Mouse (Mus musculus) brain, adult 10 weeks (tissue): ENCODE measurements around the gene Snrpf. TPM values are rescaled to one million over a fixed set of nuclear protein-coding genes. Genes with fewer than 3 reads are reported as not detected.

ENCODE experiments used
- polyA plus RNA-seq: library from polyadenylated mRNA; stranded (reverse); fragments of 350-450 nt; fragmentation: Illumina TruSeq; extraction: RNeasy Lipid Tissue Mini Kit (QIAGEN cat#74804); gene quantifications from one replicate; pipeline ENCODE4 v1.2.3, GENCODE M21; 2015; ENCODE audit warnings: low read depth, low replicate concordance

Snrpf gene
- polyA plus RNA-seq: 37.7 TPM

DNA sequence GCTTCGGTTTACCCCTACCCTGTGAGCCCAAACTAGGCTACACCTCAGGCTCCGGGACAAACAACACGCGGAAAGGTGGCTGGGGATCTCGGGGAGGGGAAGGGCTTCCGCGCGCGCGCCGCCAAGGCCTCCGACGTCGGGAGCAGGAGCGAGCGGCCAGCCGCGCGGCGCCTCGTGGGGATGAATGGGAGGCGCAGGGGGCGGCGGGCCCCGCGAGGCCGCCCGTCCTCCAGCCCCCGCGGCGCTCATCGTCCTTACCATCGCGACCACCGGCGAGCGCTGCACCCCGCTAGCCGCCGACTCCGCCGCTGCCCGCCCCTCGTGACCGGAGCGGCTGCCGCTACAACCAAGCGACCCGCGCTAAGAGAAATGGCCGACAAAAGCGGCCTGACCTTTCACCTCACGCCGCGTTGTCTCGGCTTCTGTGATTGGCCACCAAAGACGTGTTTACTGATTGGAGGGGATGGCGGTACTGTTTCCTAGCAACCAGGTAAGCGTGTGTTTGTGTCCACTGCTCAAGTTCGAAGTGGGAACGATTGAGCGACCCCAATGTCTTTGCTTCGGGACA, at the start of gene Snrpf:
Gene Snrpf (minus strand): TSS at position 426 of the 568 bp plus-strand sequence.

DNA sequence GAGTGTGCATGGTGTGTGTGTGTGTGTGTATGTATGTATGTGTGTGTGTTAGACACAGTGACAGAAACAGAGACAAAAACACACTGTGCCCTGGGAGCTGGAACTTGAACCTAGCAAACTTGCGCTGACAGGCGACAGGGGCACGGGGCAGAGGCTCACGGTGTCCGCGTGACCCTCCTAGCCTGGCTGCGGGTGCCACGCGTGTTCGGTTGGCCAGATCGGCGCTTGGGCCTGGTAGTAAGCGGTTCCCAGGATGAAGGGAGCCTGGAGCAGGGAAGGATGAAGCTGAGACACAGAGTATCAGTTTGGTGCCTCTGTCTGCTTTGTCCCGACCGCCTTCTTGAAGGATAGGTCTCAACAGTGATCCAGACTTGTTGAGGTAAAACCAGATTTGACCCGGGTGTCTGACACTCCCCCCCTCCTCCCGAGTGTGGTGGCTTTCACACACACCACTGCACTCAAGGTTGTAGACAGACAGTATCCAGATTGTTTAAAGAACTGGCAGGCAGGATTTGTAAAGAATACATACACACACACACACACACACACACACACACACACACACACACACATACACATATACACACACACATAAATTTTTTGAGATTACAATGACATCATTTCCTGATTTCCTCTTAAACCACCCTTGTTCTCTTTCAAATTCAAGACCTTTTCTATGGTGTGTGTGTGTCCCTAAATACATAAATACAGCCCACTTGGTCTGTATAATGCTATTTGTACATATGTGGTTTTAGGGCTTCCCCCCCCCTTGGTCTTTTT, 48.9 kb downstream of the Snrpf start, which contains the start of gene Ccdc38:
Gene Ccdc38 (plus strand): TSS at position 202 of the 780 bp plus-strand sequence.

DNA sequence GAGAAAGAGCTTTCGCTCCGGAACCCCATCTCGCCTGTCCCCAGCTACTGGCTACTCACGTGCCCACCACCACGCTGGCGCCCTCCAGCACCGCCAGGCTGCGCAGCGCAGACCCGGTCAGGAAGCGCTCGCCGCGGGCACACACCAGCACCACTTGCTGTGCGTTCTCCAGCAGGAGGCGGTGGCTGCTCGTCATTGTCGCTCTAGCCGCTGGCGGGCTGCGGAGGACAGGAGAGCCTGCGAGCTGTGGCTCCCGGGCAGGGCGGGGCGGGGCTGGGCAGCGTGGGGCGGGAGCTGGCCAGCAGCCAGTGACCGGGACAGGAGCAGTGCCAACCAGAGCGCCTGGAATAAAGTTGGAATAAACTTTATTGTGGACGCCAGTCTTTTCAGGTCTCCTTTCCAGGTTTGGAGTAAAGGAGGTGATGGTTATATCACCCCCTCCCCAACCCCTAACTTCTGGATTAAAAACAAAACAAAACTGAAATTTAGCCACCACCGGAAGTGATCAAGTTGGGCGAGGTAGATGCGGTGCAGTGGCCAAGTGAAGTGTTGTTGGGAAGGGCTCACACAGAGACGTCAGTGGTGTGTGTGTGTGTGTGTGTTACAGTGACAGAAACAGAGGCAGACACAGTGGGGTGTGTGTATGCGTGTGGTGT, 49.6 kb downstream of the Snrpf start, which contains the start of gene Amdhd1:
Gene Amdhd1 (minus strand): TSS at position 259 of the 656 bp plus-strand sequence.

Other genes with a start within 250 kb of the Snrpf start
- 53.0 TPM for gene Lta4h, start 136.3 kb downstream of the Snrpf start, polyA plus RNA-seq
- gene Hal, start 100.9 kb downstream of the Snrpf start, polyA plus RNA-seq: not detected
- gene Amdhd1, start 49.7 kb downstream of the Snrpf start, polyA plus RNA-seq: 0.30 TPM
- gene Ccdc38, start 49.1 kb downstream of the Snrpf start, polyA plus RNA-seq: not detected
- 6.2 TPM for gene Ntn4, start 51.0 kb upstream of the Snrpf start, polyA plus RNA-seq
- gene Usp44, start 241.8 kb upstream of the Snrpf start, polyA plus RNA-seq: not detected